Mouse (Mus musculus): Measurements from ENCODE around the gene B4galt1.
A peak's percentile ranks its signal among the peaks of the same experiment; 100 is the strongest.

The B4galt1 gene

DNA sequence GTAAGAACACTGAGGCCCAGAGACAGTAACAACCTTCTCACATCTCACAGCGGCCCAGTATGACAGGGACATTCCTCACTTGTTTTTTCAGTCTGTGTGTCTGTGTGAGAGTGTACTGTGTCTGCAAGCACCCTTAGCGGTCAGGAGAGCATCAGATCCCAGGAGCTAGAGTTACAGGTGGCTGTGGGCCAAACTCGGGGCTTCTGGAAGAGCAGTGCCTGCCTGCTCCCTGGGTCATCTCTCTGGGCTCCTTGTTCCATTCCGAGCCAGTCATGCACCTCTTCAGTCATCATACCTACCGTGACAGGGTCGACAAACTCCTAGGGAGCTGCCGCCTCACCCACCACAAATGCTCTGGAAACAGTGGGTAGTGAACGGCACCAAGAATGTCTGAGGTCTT lies 10.1 kb downstream of the B4galt1 start:
- DNase-seq (ENCODE audit: low spot score), result no peak

DNA sequence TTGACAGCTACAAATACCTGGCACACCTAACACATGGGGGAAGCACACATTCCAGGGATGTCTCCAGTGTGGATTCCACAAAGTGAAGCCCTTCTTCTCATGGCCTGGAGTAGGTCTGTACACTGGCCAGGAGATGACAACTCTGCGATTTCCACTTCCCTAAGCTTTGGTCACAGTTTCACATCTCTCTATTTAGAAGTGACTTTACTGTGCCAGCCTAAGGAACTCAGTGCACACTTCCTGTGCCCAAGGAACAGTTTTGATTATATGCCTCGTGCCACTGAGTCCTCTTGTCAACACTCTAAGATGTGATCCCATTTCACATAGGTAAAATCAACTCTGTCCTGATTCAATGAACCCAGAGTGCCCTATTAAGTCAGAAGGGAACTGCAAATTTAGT lies 13.4 kb downstream of the B4galt1 start:
- no peak for DNase-seq (ENCODE audit: low spot score)

DNA sequence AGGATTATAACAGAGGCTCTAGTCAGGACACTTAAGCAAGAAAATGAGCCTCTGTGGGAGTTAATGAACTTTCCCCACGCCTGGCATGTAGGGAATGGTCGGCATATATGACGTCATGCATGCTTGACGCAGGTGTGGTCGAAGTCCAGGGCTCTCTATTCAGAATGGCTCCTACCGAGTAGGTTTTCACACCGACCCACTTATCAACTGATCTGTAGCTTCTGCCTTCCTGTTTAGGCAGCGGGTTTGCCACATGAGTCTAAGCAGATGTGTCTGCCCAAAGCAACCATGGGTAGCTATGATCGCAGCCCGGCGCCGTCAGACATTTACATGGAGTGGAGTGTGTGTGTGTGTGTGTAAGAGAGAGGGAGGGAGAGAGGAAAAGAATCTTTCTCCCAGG lies 14.6 kb downstream of the B4galt1 start:
- DNase-seq (ENCODE audit: low spot score), result no peak

DNA sequence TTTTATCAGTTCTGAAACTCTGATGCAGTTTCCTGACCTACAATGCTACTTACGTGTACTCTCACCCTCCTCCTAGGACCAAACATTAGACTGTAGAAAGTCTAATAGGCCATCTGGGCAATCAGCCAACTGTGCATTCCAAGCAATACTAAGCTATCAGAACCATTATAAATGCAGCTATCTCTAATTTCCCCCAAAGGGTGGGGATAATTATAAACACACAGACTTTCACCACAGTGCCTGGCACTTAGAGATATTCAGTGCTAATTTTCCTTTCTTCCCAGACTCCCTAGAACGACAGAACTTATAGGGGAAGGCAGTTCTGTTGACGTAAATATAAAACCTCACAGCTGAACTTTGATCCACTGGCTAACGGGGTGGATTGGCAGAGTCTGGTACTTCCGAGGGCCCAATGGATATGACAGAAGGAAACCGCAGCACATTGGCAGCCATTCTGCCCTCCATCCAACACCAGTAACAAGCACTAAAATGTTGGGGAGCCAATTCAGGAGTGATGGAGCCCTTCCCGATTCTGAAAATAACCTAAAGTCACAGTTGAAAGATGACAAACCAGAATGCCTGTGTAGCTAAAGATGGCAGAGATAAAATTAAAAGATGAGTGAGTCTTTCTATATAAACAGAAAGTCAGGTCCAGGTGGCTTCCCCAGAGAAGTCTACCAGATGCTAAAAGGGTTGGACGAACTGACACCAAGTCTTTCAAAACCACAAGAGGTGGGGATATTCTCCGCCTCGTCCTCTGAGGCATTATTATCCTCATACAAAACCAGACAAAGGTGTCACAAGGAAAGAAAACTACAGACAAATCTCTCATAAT lies 16.1 kb downstream of the B4galt1 start:
- DNase-seq (ENCODE audit: low spot score), result peak; percentile 72

DNA sequence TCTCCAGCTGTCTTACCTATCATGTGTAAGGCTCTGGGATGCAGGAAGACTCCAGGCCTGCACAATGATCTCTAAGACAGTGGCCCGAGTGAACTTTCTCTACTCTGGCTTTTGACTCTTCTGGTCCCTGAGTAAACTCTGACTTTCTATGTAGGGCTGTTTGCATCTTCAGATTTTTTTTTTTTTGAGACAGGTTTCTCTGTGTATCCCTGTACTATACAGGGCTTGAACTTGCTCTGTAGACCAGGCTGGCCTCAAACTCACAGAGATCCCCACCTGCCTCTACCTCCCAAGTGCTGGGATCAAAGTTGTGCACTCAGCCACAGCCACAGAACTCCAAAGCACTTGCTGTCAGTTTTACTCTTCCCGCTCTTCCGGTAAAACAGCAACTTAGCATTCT lies 16.8 kb downstream of the B4galt1 start:
- DNase-seq (ENCODE audit: low spot score), result no peak

DNA sequence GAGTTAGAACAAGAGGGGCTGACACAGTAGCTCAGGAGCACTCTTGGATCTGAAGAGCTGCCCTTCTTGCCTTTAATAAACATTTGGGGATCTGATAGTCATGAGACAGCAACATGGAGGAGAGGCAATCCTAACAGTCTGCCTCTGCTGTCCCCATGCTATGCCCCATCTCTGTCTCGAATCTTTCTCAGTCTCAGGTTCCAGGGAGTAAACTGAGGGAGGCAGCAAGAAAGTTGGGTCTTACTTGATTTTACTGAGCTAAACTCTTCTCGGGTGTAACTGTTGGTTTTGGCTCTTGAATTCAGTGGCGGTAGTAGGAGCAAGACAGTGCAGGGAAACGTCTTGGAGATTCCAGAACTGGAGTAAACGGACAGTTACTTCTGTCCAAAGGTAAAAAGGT lies 18.9 kb downstream of the B4galt1 start:
- no peak for DNase-seq (ENCODE audit: low spot score)

DNA sequence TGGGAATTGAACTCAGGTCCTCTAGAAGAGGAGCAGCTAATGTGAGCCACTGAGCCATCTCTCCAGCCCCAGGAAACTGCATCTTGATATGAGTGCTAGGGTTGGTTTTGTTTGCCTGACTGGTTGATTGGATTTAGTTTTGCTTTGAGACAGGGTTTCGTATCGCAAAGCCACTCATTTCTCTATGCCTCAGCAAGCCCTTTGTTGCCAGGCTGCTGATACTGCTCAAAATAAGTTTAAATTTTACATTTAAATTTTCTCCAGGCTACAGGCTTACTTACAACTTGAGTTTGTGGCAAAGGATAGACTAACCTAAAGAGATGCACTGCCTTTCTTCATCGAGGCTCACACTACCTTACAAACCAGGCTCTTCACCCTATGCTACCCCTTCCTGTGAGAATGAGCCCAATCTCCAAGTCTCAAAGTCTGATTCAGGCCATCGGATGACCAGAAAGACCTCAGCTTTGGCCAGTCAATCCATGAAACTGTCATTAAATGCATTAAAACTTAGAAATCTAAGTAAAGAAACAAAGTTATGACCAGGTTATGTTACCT lies 19.5 kb downstream of the B4galt1 start:
- no peak for DNase-seq (ENCODE audit: low spot score)

DNA sequence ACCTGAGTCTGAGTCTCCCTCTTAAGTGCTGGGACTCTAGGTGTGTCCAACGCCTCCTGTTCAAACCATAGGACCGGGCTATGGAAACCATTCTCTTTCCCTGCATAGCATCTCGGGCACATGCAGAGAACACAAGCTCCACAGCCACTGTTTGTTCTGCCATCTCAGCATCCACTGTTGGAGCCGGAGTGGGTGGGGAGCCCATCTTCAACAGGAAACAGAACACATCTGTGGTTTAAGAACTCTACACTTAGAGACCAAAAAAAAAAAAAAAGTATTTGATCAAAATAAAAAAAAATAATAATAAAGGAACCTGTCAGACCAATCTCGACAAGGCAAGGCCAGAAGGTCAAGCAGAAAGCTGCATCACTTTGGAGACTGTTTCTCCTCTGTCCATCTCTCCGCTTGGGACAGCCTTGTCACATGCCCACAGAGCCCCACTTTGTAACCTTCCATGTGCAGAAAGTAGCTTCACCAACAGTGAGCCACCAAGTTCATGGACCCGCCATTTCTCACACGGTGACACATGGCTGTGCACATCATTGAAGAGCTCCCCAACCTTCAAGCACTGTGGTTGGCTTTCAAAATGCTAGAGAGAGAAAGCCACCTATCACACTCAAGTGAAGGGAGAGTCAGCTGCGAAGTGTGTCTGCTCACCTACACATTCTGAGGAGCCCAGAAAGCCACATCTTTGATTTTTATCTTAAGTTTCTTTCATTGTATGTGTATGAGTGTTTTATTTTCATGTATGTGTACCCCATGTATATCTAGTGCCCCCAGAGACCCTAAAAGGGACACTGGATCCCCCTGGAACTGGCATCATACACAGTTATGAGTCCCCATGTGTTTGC lies 20.2 kb downstream of the B4galt1 start:
- DNase-seq (ENCODE audit: low spot score), result no peak

DNA sequence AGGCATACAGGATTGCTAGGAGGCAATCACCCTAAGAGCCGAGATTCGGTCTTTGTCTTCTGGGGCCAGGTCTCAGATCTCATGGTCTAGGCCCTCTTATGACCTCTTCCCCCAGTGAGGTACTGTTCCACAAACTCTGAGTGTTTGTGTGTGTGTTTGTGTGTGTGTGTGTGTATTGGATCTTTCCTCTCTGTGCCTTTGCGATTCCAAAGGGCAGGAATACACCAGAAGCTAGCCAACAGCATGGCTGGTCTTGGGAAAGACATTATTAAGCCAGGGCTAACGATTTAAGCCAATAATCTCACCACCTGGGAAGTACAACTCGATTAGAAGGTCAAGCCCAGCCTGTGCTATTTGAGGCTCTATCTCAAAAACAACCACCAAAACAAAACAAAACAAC lies 23.3 kb downstream of the B4galt1 start:
- DNase-seq (ENCODE audit: low spot score), result no peak

DNA sequence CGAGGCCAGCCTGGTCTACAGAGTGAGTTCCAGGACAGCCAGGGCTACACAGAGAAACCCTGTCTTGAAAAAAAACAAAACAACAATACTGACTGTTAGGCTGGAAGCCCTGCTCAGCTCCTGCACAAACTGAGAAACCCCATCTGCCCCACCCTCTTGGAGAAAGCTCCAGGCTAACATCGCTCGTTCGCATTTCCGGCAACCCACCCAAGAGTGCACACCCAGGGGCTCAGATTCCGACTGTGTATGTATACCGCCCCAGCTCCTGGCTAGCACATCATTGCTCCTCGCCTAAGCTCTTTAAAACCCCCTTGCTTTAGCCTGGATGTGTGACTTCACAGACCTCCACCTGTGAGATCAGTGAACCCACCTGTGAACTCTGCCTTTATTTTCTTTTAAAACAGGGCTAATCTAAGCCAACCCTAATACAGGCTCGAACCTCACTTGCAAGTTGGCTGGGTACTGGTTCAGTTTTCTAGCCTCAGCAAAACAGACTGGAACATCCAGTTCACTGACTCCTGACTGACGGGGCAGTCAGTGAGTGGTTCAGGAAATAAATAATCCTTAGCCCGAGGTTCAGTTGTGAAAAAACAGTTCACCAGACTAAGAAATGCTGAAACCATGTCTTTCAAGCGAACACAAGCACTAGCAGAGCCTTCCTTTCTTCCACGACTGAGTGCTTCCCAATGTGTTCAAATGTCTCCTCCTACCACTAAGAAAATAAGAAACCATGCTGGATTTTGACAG lies 24.0 kb downstream of the B4galt1 start:
- DNase-seq (ENCODE audit: low spot score), result no peak

DNA sequence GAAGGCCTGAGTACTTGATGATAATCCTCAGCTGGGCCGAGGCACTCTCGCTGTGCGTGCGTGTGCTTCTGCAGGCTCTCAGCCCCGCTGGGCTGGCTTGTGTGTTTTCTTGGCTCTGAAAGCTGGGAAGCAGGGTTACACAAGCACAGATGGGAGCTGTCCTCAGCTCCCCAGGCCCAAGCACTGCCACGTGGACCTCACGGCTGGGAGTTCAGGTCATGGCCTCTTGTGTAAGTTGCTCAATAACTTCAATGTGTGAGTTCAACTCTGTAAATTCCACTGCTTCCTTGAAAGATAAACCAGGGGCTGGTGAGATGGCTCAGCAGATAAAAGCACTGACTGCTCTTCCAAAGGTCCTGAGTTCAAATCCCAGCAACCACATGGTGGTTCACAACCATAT lies 24.9 kb downstream of the B4galt1 start:
- DNase-seq (ENCODE audit: low spot score), result peak; percentile 67

DNA sequence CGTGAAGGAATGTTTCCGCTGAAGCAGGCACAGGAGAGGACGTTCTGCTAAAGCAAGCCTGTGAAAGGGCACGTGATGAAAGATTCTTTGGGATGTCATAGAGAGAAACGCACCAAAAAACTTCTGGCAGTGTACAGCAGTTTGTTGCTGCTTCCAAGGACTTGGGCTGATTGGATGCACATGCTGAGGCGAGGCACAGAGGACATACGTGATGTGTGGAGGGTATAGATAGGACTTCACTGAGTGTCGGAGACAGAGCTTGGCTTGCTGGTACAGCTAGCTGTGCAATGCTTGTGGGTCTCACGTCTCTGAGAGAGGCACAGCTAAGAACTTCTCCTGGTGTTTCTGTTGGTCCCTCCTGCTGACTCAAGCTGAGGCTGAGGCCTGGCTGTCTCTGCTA lies 25.9 kb downstream of the B4galt1 start:
- no peak for DNase-seq (ENCODE audit: low spot score)

DNA sequence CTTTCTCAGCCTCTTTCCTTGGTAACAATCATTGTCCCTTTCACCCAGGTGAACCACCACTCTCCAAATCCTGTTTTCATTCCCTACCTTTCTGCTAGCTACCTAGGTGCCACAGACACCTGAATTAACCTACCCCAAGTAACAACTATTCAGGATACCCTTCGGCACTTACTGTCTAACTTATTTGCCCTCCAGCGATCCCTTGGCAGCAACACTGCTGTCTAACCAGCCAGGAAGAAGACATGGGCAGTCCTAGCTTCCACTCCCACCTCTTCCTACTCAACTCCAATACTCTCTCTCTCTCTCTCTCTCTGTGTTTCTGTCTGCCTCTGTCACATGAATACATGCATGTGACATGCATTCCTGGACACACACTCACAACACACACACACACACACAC lies 27.0 kb downstream of the B4galt1 start:
- no peak for DNase-seq (ENCODE audit: low spot score)

DNA sequence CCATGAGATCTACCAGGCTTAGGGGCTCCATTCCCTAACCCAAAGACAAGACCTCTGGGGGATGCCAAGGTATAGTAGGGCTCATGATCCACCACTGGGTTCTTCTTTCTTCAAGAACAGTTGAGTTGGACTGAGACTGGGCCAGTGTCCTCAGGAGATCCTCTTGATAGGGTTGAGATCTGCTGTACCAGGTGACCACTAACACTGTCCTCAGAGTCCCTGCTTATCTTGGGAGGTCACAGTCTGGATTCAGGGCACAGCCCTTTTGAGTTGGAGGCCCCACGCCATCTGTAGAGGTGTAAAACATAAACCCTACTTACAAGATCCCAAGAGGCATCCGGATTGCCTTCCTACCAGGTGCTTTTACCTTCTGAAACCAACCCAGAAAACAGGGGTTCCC lies 27.8 kb downstream of the B4galt1 start:
- DNase-seq (ENCODE audit: low spot score), result no peak

DNA sequence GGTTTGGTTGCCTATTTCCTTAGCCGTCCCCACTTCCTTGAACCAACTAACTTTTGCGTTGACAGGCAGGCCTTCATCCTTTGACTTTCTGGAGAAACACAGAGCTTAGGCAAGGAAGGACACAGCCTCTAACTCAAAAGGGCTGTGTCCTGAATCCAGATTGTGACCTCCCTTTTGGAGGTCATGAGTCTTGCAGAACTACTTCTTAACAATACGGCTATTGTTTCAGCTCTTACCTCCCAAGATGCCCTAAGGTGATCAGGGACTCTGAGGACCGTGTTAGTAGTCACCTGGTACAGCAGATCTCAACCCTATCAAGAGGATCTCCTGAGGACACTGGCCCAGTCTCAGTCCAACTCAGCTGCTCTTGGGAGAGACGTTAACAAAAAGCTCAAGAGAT lies 28.7 kb downstream of the B4galt1 start:
- no peak for DNase-seq (ENCODE audit: low spot score)

DNA sequence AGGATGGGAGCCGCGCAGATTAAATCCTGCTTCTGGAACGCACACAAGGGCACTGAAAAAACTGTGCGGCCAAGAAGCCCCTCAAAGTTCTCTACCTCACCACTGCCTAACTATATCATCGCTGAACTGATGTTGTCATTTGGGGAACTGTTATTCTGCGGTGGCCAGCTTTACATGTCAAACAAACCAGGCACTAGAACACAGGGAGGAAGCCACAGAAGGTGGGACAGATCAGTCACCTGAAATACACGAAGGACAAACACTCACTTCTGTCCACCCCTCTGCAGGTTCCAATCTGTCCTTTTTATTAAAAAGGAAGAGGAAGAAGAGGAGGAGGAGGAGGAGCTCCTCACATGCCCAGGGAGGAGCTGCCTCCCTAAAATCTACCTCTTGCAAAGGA lies 29.3 kb downstream of the B4galt1 start:
- no peak for DNase-seq (ENCODE audit: low spot score)

DNA sequence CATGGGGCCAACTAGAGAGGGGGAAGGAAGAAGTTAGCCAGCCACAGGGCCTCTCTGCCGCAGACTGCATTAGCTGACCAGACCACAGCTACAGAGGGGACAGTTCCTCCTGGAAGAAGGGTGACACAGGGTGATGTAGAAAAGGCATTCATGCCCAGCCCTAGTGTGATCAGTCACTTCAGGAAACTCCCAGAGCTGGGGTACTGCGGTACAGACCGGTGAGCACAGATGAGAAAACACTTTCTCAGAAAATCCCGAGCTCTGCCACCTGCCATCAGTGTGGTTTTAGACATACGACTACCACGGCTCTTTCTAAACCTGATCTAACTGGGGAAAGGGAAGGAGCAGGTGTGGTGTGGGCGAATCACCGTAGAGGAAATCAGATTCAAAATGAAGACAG lies 30.1 kb downstream of the B4galt1 start:
- no peak for DNase-seq (ENCODE audit: low spot score)

DNA sequence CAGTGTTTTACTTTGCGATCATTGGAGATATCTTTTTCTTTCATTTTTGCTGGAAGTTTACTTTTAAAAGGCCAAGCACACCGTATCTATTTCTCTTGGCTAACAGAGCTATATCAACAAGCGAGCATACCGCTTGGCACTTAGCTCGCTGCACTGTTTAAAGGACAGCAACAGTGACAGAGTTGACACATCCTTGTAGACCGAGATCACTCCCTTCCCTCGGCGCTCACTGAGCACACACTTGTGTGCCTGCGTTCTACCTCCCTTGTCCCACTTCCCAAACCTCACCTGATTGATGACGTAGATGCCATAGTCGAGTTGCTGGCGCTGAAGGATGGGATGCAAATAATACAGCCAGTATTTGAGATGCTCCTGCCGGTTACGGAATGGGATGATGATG lies 30.7 kb downstream of the B4galt1 start:
- no peak for DNase-seq (ENCODE audit: low spot score)

DNA sequence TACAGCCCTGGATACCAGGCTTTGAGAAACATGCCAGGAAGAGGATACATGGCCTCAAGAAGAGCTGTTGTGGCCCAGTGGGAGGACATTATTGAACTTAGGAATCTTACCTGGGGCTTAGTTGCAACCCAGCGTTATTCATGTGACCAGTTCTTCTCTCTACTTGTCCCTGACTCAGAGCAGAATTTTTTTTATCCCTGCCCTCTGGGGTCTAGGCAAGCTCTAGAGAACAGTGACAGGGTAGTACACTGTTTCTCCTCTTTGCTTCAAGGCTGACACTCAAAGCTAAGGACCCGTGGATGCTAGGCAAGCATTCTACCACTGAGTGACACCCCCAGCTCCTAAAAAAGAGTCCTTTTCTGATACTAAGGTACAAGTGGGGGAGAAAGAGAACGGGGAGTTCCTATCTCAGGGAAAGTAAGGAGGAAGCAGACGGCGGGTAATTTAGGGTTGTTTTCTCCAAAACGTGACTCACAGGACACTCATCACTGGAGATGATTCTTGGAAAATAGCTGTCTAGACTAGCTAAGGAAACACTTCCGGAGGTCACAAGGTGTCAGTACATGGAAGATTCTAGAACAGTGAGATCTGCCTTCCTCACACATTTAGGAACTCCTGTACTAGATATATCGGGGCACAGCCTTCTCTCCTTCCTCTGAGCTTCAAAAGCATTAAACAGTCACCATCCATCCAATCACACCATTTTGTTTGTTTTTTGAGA lies 32.3 kb downstream of the B4galt1 start:
- DNase-seq (ENCODE audit: low spot score), result no peak

DNA sequence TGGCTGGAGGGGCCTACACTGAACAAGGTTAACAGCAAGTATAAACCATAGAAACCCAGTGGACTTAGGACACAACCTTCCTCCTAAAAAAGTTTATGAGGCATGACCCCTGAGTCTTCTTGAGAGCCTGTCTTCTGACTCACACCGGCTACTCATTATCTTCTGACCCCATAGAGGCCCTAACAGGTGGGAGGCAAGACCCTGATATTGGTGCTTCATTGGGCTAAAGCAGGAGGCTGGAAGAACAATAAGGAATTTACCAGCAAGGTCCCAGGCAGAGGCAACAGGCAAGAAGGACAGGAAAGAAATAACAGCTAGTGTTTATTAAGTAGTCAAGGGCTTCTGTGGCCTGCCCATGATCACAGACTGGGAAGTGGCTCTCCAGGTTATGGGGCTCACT lies 32.9 kb downstream of the B4galt1 start:
- DNase-seq (ENCODE audit: low spot score), result no peak

DNA sequence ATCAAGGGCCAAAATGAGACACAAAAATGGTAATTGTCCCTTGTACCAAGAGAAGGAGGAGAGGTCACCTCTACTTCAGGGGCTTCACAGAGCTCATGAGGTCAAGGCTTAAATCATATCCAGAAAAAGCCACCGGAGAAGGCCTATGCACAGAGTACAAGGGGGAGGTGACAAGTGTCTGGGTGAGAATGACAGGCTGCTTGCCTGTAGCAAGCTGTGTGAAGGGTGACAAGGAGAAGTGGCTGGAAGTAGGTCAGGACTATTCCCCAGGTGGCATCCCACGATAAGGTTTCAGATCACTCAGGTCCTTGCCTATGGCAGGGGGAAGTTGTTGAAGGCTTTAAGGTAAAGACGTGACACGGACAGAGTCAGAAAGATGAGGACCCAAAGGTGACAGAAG lies 33.8 kb downstream of the B4galt1 start:
- DNase-seq (ENCODE audit: low spot score), result no peak

DNA sequence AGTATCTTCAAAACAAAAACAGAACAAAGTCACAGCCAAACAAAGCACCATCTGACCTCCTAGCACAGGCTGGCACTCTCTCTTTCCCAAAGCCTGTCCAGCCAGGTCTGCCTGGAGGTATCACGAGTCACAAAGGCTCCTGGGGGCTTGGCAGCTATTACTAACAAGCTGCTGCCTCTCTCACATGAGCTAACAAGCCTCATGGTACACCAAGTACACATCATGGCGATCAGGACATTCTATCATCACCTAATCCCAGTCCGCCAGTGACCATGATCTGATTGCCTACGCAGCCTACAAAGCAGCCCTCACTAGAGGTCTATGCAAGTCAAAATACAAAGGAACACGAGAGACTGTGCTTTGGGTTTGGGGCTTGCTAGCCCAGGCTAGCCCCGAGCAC lies 34.7 kb downstream of the B4galt1 start:
- DNase-seq (ENCODE audit: low spot score), result no peak
